Mouse (Mus musculus): ENCODE results near the gene Rexo4. TPM values are rescaled to one million over a fixed set of nuclear protein-coding genes. Genes with fewer than 3 reads are reported as not detected.

Gene Rexo4
- polyA plus RNA-seq, 1 experiment = 14.7 TPM

GRCm38 (mm10) chr2:26950411-26950810 is 13.8 kb downstream of the Rexo4 start:
- WGBS = 91% methylated on average over 2 of the region's 2 CpGs
- no peak for TF ChIP-seq POLR2A (IDR thresholded peaks at IDR 0.05; ENCODE audit: low read depth, low read length)
- no peak for TF ChIP-seq CTCF (IDR thresholded peaks at IDR 0.05; ENCODE audit: extremely low read depth, insufficient read length, insufficient replicate concordance, low read depth, low read length)

GRCm38 (mm10) chr2:26943253-26943652 is 20.9 kb downstream of the Rexo4 start:
- TF ChIP-seq POLR2A (IDR thresholded peaks at IDR 0.05; ENCODE audit: low read depth, low read length) = no peak
- TF ChIP-seq CTCF (IDR thresholded peaks at IDR 0.05; ENCODE audit: extremely low read depth, insufficient read length, insufficient replicate concordance, low read depth, low read length) = no peak
- 16% methylated on average over 3 of the region's 3 CpGs for WGBS

More at GRCm38 (mm10) chr2:26950411-26950810, 13.8 kb downstream of the Rexo4 start:
- H3K4me3 ChIP-seq (ENCODE audit: low read depth, low read length) = no peak overlapping the region
- no peak overlapping the region for H3K27ac ChIP-seq (ENCODE audit: insufficient read depth, low read depth, low read length)
- H3K36me3 ChIP-seq (ENCODE audit: control insufficient read depth, insufficient read depth, low read length) = peaks cover 53% of the 10 kb centered on the region
- H3K4me1 ChIP-seq (ENCODE audit: control insufficient read depth, insufficient read depth, insufficient read length, low read length) = peaks cover 1% of the 10 kb centered on the region; the same call in 1 of the 2 replicates
- H3K27me3 ChIP-seq (ENCODE audit: control insufficient read depth, insufficient read depth, low read length) = no peaks in the 10 kb centered on the region

GRCm38 (mm10) chr2:26941539-26941938 is 22.6 kb downstream of the Rexo4 start:
- Histone ChIP-seq H3K4me3 (ENCODE audit: low read depth, low read length) (no peak overlapping the region), H3K4me1 (ENCODE audit: control insufficient read depth, insufficient read depth, insufficient read length, low read length) (peaks cover 27% of the 10 kb centered on the region; the same call in 1 of the 2 replicates), H3K27me3 (ENCODE audit: control insufficient read depth, insufficient read depth, low read length) (no peaks in the 10 kb centered on the region), H3K36me3 (ENCODE audit: control insufficient read depth, insufficient read depth, low read length) (peaks cover under 1% of the 10 kb centered on the region; the same call in 1 of the 2 replicates), H3K27ac (ENCODE audit: insufficient read depth, low read depth, low read length) (no peak overlapping the region)
- 48% methylated on average over 5 of the region's 5 CpGs for WGBS
- TF ChIP-seq POLR2A (IDR thresholded peaks at IDR 0.05; ENCODE audit: low read depth, low read length) (no peak), CTCF (IDR thresholded peaks at IDR 0.05; ENCODE audit: extremely low read depth, insufficient read length, insufficient replicate concordance, low read depth, low read length) (peak; percentile 14; the same call in 1 of the 2 replicates)

More at GRCm38 (mm10) chr2:26943253-26943652, 20.9 kb downstream of the Rexo4 start:
- H3K27ac ChIP-seq (ENCODE audit: insufficient read depth, low read depth, low read length) = peak overlapping the region; percentile 94
- no peaks in the 10 kb centered on the region for H3K27me3 ChIP-seq (ENCODE audit: control insufficient read depth, insufficient read depth, low read length)
- H3K36me3 ChIP-seq (ENCODE audit: control insufficient read depth, insufficient read depth, low read length) = peaks cover 7% of the 10 kb centered on the region
- H3K4me3 ChIP-seq (ENCODE audit: low read depth, low read length) = no peak overlapping the region
- peaks cover 27% of the 10 kb centered on the region; the same call in 1 of the 2 replicates for H3K4me1 ChIP-seq (ENCODE audit: control insufficient read depth, insufficient read depth, insufficient read length, low read length)

GRCm38 (mm10) chr2:26936425-26936824 is 27.8 kb downstream of the Rexo4 start:
- Histone ChIP-seq H3K36me3 (ENCODE audit: control insufficient read depth, insufficient read depth, low read length) (no peaks in the 10 kb centered on the region), H3K4me1 (ENCODE audit: control insufficient read depth, insufficient read depth, insufficient read length, low read length) (peaks cover 22% of the 10 kb centered on the region), H3K4me3 (ENCODE audit: low read depth, low read length) (no peak overlapping the region), H3K27ac (ENCODE audit: insufficient read depth, low read depth, low read length) (no peak overlapping the region), H3K27me3 (ENCODE audit: control insufficient read depth, insufficient read depth, low read length) (no peaks in the 10 kb centered on the region)
- whole genome bisulfite sequencing = 42% methylated on average over 1 of the region's 1 CpGs
- TF ChIP-seq CTCF (IDR thresholded peaks at IDR 0.05; ENCODE audit: extremely low read depth, insufficient read length, insufficient replicate concordance, low read depth, low read length) (no peak), POLR2A (IDR thresholded peaks at IDR 0.05; ENCODE audit: low read depth, low read length) (no peak)

GRCm38 (mm10) chr2:26935286-26935685 is 28.9 kb downstream of the Rexo4 start:
- TF ChIP-seq POLR2A (IDR thresholded peaks at IDR 0.05; ENCODE audit: low read depth, low read length) = no peak
- no peak for TF ChIP-seq CTCF (IDR thresholded peaks at IDR 0.05; ENCODE audit: extremely low read depth, insufficient read length, insufficient replicate concordance, low read depth, low read length)
- Histone ChIP-seq H3K36me3 (ENCODE audit: control insufficient read depth, insufficient read depth, low read length) (peaks cover 7% of the 10 kb centered on the region), H3K27ac (ENCODE audit: insufficient read depth, low read depth, low read length) (peak overlapping the region; percentile 93; the same call in 1 of the 2 replicates), H3K4me1 (ENCODE audit: control insufficient read depth, insufficient read depth, insufficient read length, low read length) (peaks cover 27% of the 10 kb centered on the region), H3K27me3 (ENCODE audit: control insufficient read depth, insufficient read depth, low read length) (no peaks in the 10 kb centered on the region), H3K4me3 (ENCODE audit: low read depth, low read length) (no peak overlapping the region)
- WGBS = 54% methylated on average over 2 of the region's 2 CpGs

- Histone ChIP-seq H3K27ac (ENCODE audit: insufficient read depth, low read depth, low read length) (peak within 1 kb of the TSS; percentile 93), H3K27me3 (ENCODE audit: control insufficient read depth, insufficient read depth, low read length) (no peaks in the 10 kb centered on the region), H3K36me3 (ENCODE audit: control insufficient read depth, insufficient read depth, low read length) (peaks cover 14% of the 10 kb centered on the region), H3K4me3 (ENCODE audit: low read depth, low read length) (peak within 1 kb of the TSS; percentile 94), H3K4me1 (ENCODE audit: control insufficient read depth, insufficient read depth, insufficient read length, low read length) (peaks cover 32% of the 10 kb centered on the region)
- under 1% methylated on average over 55 of the region's 70 CpGs for WGBS
- TF ChIP-seq POLR2A (IDR thresholded peaks at IDR 0.05; ENCODE audit: low read depth, low read length) = peak; percentile 95
- TF ChIP-seq CTCF (IDR thresholded peaks at IDR 0.05; ENCODE audit: extremely low read depth, insufficient read length, insufficient replicate concordance, low read depth, low read length) = no peak
These were observed 30.7 kb downstream of the Rexo4 start, which contains the start of the genes Surf4 and Stkld1 for GRCm38 (mm10) chr2:26933304-26934055. Gene Surf4, minus strand, starts transcription at chr2:26933928. Gene Stkld1, plus strand, starts transcription at chr2:26934047.
